Comparison of ENCODE assay signal across 21 mouse cellular contexts in the genomic region with DNA sequence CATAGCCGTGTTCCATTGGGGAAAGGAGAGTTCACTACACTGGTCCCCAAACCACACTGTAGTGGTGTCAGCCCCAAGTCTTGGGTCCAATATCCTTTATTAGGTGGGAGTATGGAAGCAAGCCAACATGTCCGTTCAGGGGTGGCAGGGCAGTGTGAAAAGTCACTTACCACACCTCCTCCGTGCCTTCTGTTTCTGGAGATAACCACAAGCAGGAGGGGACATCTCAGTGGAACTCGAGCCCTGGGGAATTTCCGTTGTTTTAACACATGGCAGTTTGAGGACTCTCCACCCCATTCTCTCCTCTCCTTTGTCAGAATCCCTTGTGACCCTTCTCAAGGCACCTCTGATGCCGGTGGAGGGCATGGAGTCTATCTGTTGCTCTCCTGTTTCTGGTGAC. TPM values are rescaled to one million over a fixed set of nuclear protein-coding genes. Genes with fewer than 3 reads are reported as not detected.
DNase-seq lines count a peak whose midpoint lies in the region; ATAC-seq and TF ChIP-seq lines count a peak whose summit lies in the region.
"Had no signal": no experiment of that assay in that cellular context is flagged by ENCODE, and none has a peak within 500 bp of the region (broad histone marks: within the 10 kb centered on the region; RNA-seq: fewer than 3 reads in every experiment).

No protein-coding gene starts in this region.

- DNase-seq in CH12.LX (ENCODE audit: extremely low read depth): no peak
- DNase-seq in MEL (ENCODE audit: low read depth, low spot score): peak; percentile 69
- DNase-seq in liver, postnatal 0 days: no peak
- DNase-seq in left cerebral cortex, adult 8-10 months (ENCODE audit: low spot score in 2 of 2): no peak
- no peak for DNase-seq in layer of hippocampus, adult 2 months (ENCODE audit: low spot score in 2 of 2)
- DNase-seq in adrenal gland, adult 2 months: no peak
- DNase-seq: adrenal gland, postnatal 25 days; cerebellum, adult 9-10 months; kidney, postnatal 4 days; lung, postnatal 10 days; retina, postnatal 1 day; right cerebral cortex, postnatal 4 days; thymus, adult 18-20 months had no signal

- WGBS in liver, postnatal 0 days (ENCODE audit: insufficient replicate concordance): 31% methylated on average over 6 of the region's 6 CpGs

- peak; percentile 16; the same call in 1 of the 2 replicates for ATAC-seq in granulocyte monocyte progenitor cell, adult 5-6 weeks (replicated peaks; ENCODE audit: poor library complexity, severe bottlenecking)
- ATAC-seq in liver, postnatal 0 days: peak; percentile 81
- ATAC-seq: CD4-positive, CD25-positive, alpha-beta regulatory T cell, adult 4 months; forebrain, embryonic 15.5 days; inflammation-experienced regulatory T-cells, adult 6 months had no signal

- H3K9ac ChIP-seq in CH12.LX (ENCODE audit: insufficient read depth, low read depth) (no peak overlapping the region), MEL (ENCODE audit: control insufficient read depth, low read depth, low read length, poor library complexity, severe bottlenecking) (peak overlapping the region; percentile 49)
- no peak overlapping the region for H3K9ac ChIP-seq in liver, postnatal 0 days (replicated peaks)
- H3K9ac ChIP-seq: forebrain, embryonic 15.5 days; hindbrain, embryonic 12.5 days had no signal

- in situ Hi-C loops in CH12.LX (cut with MboI; ENCODE audit: low pct_ligation_motif_present, low pct_unique_long_range_greater_than_20kb, low sequenced_read_pairs): no loop called here

- H3K4me1 ChIP-seq in CH12.LX (ENCODE audit: control insufficient read depth in 1 of 2, insufficient read depth in 2 of 2): peaks cover 5 to 18% of the 10 kb centered on the region in 2 experiments; a peak in 3 of 4 replicates
- H3K4me1 ChIP-seq in MEL (ENCODE audit: control insufficient read depth in 1 of 2, insufficient read depth in 2 of 2, low read length in 2 of 2): peaks cover 3 to 20% of the 10 kb centered on the region in 2 experiments
- H3K4me1 ChIP-seq in liver, postnatal 0 days (ENCODE audit: insufficient read depth): peaks cover 11% of the 10 kb centered on the region
- H3K4me1 ChIP-seq: hindbrain, embryonic 12.5 days had no signal

- no peak for TF ChIP-seq EP300 in CH12.LX (IDR thresholded peaks at IDR 0.05; ENCODE audit: low read length)
- TF ChIP-seq EP300 in MEL (IDR thresholded peaks at IDR 0.05; ENCODE audit: low read depth in 1 of 2, low read length in 2 of 2): peak; percentile 68 to 76
- peak; percentile 59; the same call in 1 of the 2 replicates for TF ChIP-seq EP300 in liver, postnatal 0 days (IDR thresholded peaks at IDR 0.05; ENCODE audit: low read depth)

- H3K79me2 ChIP-seq in CH12.LX (replicated peaks; ENCODE audit: control insufficient read depth, extremely low read depth, insufficient read depth, poor library complexity, severe bottlenecking) (no peaks in the 10 kb centered on the region), MEL (ENCODE audit: control insufficient read depth, insufficient read depth, low read length, poor library complexity) (no peaks in the 10 kb centered on the region)

- H3K4me3 ChIP-seq in CH12.LX (replicated peaks in 1 of 3; ENCODE audit: low read depth in 2 of 3, low read length in 2 of 3, poor library complexity in 1 of 3) (no peak overlapping the region), MEL (ENCODE audit: control insufficient read depth in 1 of 2, insufficient read depth in 1 of 2, low read depth in 2 of 2, low read length in 2 of 2) (peak overlapping the region; percentile 52 to 58)
- H3K4me3 ChIP-seq in liver, postnatal 0 days (ENCODE audit: low read depth, low read length): no peak overlapping the region
- no peak overlapping the region for H3K4me3 ChIP-seq in layer of hippocampus, adult 2 months
- H3K4me3 ChIP-seq: forebrain, embryonic 15.5 days; hindbrain, embryonic 12.5 days; midbrain, embryonic 10.5 days had no signal

- H3K4me2 ChIP-seq in CH12.LX (ENCODE audit: insufficient read depth, low read depth, poor library complexity, severe bottlenecking): 0 out of 2 replicates have a peak overlapping the region, but pooled peaks have one; percentile 31
- H3K4me2 ChIP-seq in liver, postnatal 0 days (ENCODE audit: low read depth, low read length): peak overlapping the region; percentile 44
- H3K4me2 ChIP-seq: forebrain, embryonic 15.5 days; hindbrain, embryonic 12.5 days had no signal

- no peaks in the 10 kb centered on the region for H3K27me3 ChIP-seq in CH12.LX (replicated peaks)
- no peaks in the 10 kb centered on the region for H3K27me3 ChIP-seq in MEL (ENCODE audit: control insufficient read depth in 1 of 2, insufficient read depth in 2 of 2, low read length in 2 of 2)
- no peaks in the 10 kb centered on the region for H3K27me3 ChIP-seq in liver, postnatal 0 days (ENCODE audit: insufficient read depth, low read length)
- H3K27me3 ChIP-seq: forebrain, embryonic 15.5 days; hindbrain, embryonic 12.5 days had no signal

- no peak for TF ChIP-seq POLR2A in CH12.LX (IDR thresholded peaks at IDR 0.05; ENCODE audit: low read depth, low read length)
- TF ChIP-seq POLR2A in MEL (IDR thresholded peaks at IDR 0.05; ENCODE audit: control insufficient read depth in 1 of 2, insufficient read depth in 1 of 2, low read depth in 1 of 2, low read length in 2 of 2, poor library complexity in 1 of 2): no peak; a peak in 1 of 4 replicates

- no peak for TF ChIP-seq CTCF in CH12.LX (conservative IDR thresholded peaks at IDR 0.05 in 1 of 2, IDR thresholded peaks at IDR 0.05 in 1 of 2; ENCODE audit: low read depth in 2 of 2, low read length in 2 of 2)
- no peak for TF ChIP-seq CTCF in MEL (IDR thresholded peaks at IDR 0.05 in 2 of 3, conservative IDR thresholded peaks at IDR 0.05 in 1 of 3; ENCODE audit: control insufficient read depth in 1 of 3, insufficient read depth in 1 of 3, low read depth in 2 of 3, low read length in 3 of 3, poor library complexity in 1 of 3, severe bottlenecking in 1 of 3)
- no peak for TF ChIP-seq CTCF in liver, postnatal 0 days (IDR thresholded peaks at IDR 0.05; ENCODE audit: low read depth)
- TF ChIP-seq CTCF in layer of hippocampus, adult 2 months (conservative IDR thresholded peaks at IDR 0.05): no peak

- no peak for TF ChIP-seq RAD21 in CH12.LX (IDR thresholded peaks at IDR 0.05; ENCODE audit: low read depth, low read length)
- TF ChIP-seq RAD21 in MEL (IDR thresholded peaks at IDR 0.05; ENCODE audit: low read depth, low read length): no peak

- dilution Hi-C loops in CH12.LX (cut with MboI; ENCODE audit: extremely low pct_ligation_motif_present, extremely low pct_unique_long_range_greater_than_20kb, low sequenced_read_pairs): no loop called here

- no peaks in the 10 kb centered on the region for H3K9me3 ChIP-seq in CH12.LX (replicated peaks; ENCODE audit: low read length)
- no peaks in the 10 kb centered on the region for H3K9me3 ChIP-seq in MEL (replicated peaks; ENCODE audit: insufficient read depth, low read length)
- no peaks in the 10 kb centered on the region for H3K9me3 ChIP-seq in liver, postnatal 0 days (ENCODE audit: low read length)
- H3K9me3 ChIP-seq: forebrain, embryonic 15.5 days; hindbrain, embryonic 12.5 days; midbrain, embryonic 10.5 days had no signal

- H3K36me3 ChIP-seq in CH12.LX (replicated peaks in 1 of 2; ENCODE audit: control insufficient read depth in 1 of 2, insufficient read depth in 1 of 2, low read length in 1 of 2) (no peaks in the 10 kb centered on the region), MEL (ENCODE audit: control insufficient read depth in 1 of 2, insufficient read depth in 2 of 2, low read length in 2 of 2) (peaks cover 0 to 4% of the 10 kb centered on the region in 2 experiments; a peak in 1 of 4 replicates)
- H3K36me3 ChIP-seq in liver, postnatal 0 days (replicated peaks; ENCODE audit: insufficient read depth, low read length): no peaks in the 10 kb centered on the region
- H3K36me3 ChIP-seq: forebrain, embryonic 15.5 days; hindbrain, embryonic 12.5 days; midbrain, embryonic 10.5 days had no signal

- H3K27ac ChIP-seq in CH12.LX (ENCODE audit: insufficient read depth, low read depth) (no peak overlapping the region), MEL (ENCODE audit: control insufficient read depth, low read depth, low read length) (peak overlapping the region; percentile 41)
- no peak overlapping the region for H3K27ac ChIP-seq in liver, postnatal 0 days (ENCODE audit: low read depth)
- H3K27ac ChIP-seq in layer of hippocampus, adult 2 months: no peak overlapping the region
- H3K27ac ChIP-seq: forebrain, embryonic 15.5 days; hindbrain, embryonic 12.5 days; midbrain, embryonic 10.5 days had no signal

TF ChIP-seq in CH12.LX, 34 proteins besides CTCF, POLR2A, EP300 and RAD21 (continues in another document):
- no peak for TF ChIP-seq NRF1 (IDR thresholded peaks at IDR 0.05; ENCODE audit: low read depth, low read length)

RNA-seq across cellular contexts. Expression of a gene that starts 16.6 kb away (rescaled TPM):
- not detected in 2 replicates for total RNA-seq in CH12.LX (2012; rRNA removed)
- total RNA-seq in CH12.LX (2014; rRNA removed): not detected in 2 replicates
- 0.16 TPM in 1 of 2 replicates, not detected in the other for polyA plus RNA-seq in CH12.LX (2012; ENCODE audit: insufficient read length, low read depth)
- total RNA-seq in MEL (2012; rRNA removed): not detected in 2 replicates
- polyA plus RNA-seq in MEL (2012; ENCODE audit: insufficient read depth in 1 of 2, insufficient read length in 2 of 2, low read depth in 1 of 2, low replicate concordance in 2 of 2, missing spikeins in 1 of 2): under 1 TPM in 1 of 2 experiments, not detected in 1; 0.04 TPM
- total RNA-seq in granulocyte monocyte progenitor cell, adult 5-6 weeks (2014; fragmentation: Nextera tagmentation): not detected in 2 replicates
- not detected in 2 replicates for total RNA-seq in granulocyte monocyte progenitor cell, adult 5-6 weeks (2017)
- polyA plus RNA-seq in liver, postnatal 0 days (2015; fragmentation: Nextera tagmentation; extraction: Ambion mirVana): not detected in 2 replicates
- 1 to 10 TPM; 1.9 to 4.3 (median 2.6) TPM for total RNA-seq in left cerebral cortex, adult 8-10 months (2022)
- under 1 TPM; 0.91 to 0.97 TPM for total RNA-seq in layer of hippocampus, adult 2 months (2021)
- not detected for total RNA-seq in adrenal gland, adult 2 months (2021)
- not detected in 2 replicates for polyA plus RNA-seq in adrenal gland, adult 2 months (2012; rRNA removed)
- total RNA-seq: adrenal gland, postnatal 25 days; neutrophil, adult 5-6 weeks had no signal
- polyA plus RNA-seq: CD4-positive, CD25-positive, alpha-beta regulatory T cell, adult 4 months; inflammation-experienced regulatory T-cells, adult 6 months; kidney, embryonic 14.5 days; midbrain, embryonic 10.5 days had no signal

RNA-seq across cellular contexts. Expression of a gene that starts 56.1 kb away (rescaled TPM):
- total RNA-seq in CH12.LX (2012; rRNA removed): 51.4 and 61.7 TPM in 2 replicates
- 151 and 170 TPM in 2 replicates for total RNA-seq in CH12.LX (2014; rRNA removed)
- 143 and 158 TPM in 2 replicates for polyA plus RNA-seq in CH12.LX (2012; ENCODE audit: insufficient read length, low read depth)
- 56.7 and 60.2 TPM in 2 replicates for total RNA-seq in MEL (2012; rRNA removed)
- 100 to 1,000 TPM in 1 of 2 experiments, 10 to 100 TPM in 1; 85.3 to 507 TPM for polyA plus RNA-seq in MEL (2012; ENCODE audit: insufficient read depth in 1 of 2, insufficient read length in 2 of 2, low read depth in 1 of 2, low replicate concordance in 2 of 2, missing spikeins in 1 of 2)
- total RNA-seq in granulocyte monocyte progenitor cell, adult 5-6 weeks (2014; fragmentation: Nextera tagmentation): 131 and 169 TPM in 2 replicates
- 127 and 134 TPM in 2 replicates for total RNA-seq in granulocyte monocyte progenitor cell, adult 5-6 weeks (2017)
- 84.0 and 93.8 TPM in 2 replicates for polyA plus RNA-seq in liver, postnatal 0 days (2015; fragmentation: Nextera tagmentation; extraction: Ambion mirVana)
- total RNA-seq in left cerebral cortex, adult 8-10 months (2022): 100 to 1,000 TPM; 127 to 162 (median 147) TPM
- 100 to 1,000 TPM; 131 to 137 TPM for total RNA-seq in layer of hippocampus, adult 2 months (2021)
- total RNA-seq in adrenal gland, adult 2 months (2021): 100 to 1,000 TPM; 131 to 211 TPM
- 122 and 133 TPM in 2 replicates for polyA plus RNA-seq in adrenal gland, adult 2 months (2012; rRNA removed)

Comparison
In these comparisons a context has a peak if more than half of its experiments do, and no peak if none do; other contexts are left out.
1. H3K4me3 ChIP-seq: peak in MEL (2 of 2); none in CH12.LX (0 of 3), liver, postnatal 0 days (single experiment) and layer of hippocampus, adult 2 months (single experiment).